Mouse (Mus musculus) heart, embryonic 14.5 days (tissue): ENCODE data around the gene Smad6. TPM values are rescaled to one million over a fixed set of nuclear protein-coding genes. Genes with fewer than 3 reads are reported as not detected.

Experiments used
- ATAC-seq: fragments of 200-750 bp; cut with Nextera tagmentation; 2 replicates; pipeline ENCODE4 v1.8.0; 2017; ENCODE audit warnings: low read depth, moderate TSS enrichment; ENCODE audit not compliant: insufficient number of reproducible peaks, insufficient read depth, low FRiP score
- H3K27ac ChIP-seq, 2 experiments: fragments of 200-500 bp in 1 of 2; fragments of 300-500 bp in 1 of 2; sonication (generic) in 1 of 2; replicated peaks in 1 of 2; 2 replicates each; pipeline ENCODE4 v1.5.1; 2012 to 2014; ENCODE audit warnings: low read depth in 2 of 2, low read length in 2 of 2, control low read depth in 1 of 2, mild to moderate bottlenecking in 1 of 2, mixed read lengths in 1 of 2; ENCODE audit not compliant: control insufficient read depth in 1 of 2, insufficient read depth in 1 of 2
- H3K27me3 ChIP-seq: fragments of 300-500 bp; sonication (generic); 2 replicates; pipeline ENCODE4 v1.6.1; 2014; ENCODE audit warnings: mild to moderate bottlenecking, low read length, control low read depth; ENCODE audit not compliant: control insufficient read depth, insufficient read depth
- H3K36me3 ChIP-seq: fragments of 300-500 bp; sonication (generic); 2 replicates; pipeline ENCODE4 v1.6.1; 2014; ENCODE audit warnings: mild to moderate bottlenecking, control low read depth, low read length, mixed read lengths; ENCODE audit not compliant: control insufficient read depth, insufficient read depth
- H3K4me1 ChIP-seq, 2 experiments: fragments of 200-500 bp in 1 of 2; fragments of 300-500 bp in 1 of 2; sonication (generic) in 1 of 2; 2 replicates each; pipeline ENCODE4 v1.6.1; 2012 to 2014; ENCODE audit warnings: low read length in 2 of 2, control low read depth in 1 of 2, mixed read lengths in 1 of 2; ENCODE audit not compliant: control insufficient read depth in 2 of 2, insufficient read depth in 2 of 2
- H3K4me2 ChIP-seq: fragments of 300-500 bp; sonication (generic); 2 replicates; pipeline ENCODE4 v1.6.1; 2014; ENCODE audit warnings: mild to moderate bottlenecking, low read length
- H3K4me3 ChIP-seq, 2 experiments: fragments of 200-500 bp in 1 of 2; fragments of 300-500 bp in 1 of 2; sonication (generic) in 1 of 2; 2 replicates each; pipeline ENCODE4 v1.5.1; 2012 to 2014; ENCODE audit warnings: low read length in 2 of 2, mild to moderate bottlenecking in 2 of 2, control low read depth in 1 of 2, low read depth in 1 of 2, moderate library complexity in 1 of 2; ENCODE audit not compliant: control insufficient read depth in 1 of 2, insufficient read depth in 1 of 2
- H3K9ac ChIP-seq: fragments of 300-500 bp; sonication (generic); 2 replicates; pipeline ENCODE4 v1.6.1; 2014; ENCODE audit warnings: mild to moderate bottlenecking, low read length
- H3K9me3 ChIP-seq: fragments of 300-500 bp; sonication (generic); 2 replicates; pipeline ENCODE4 v1.6.1; 2016; ENCODE audit warnings: low read length, control low read depth; ENCODE audit not compliant: control insufficient read depth
- WGBS: fragments of 180-500 bp; shearing (Covaris S2); extraction: QIAGEN DNeasy Blood & Tissue Kit; methylation state at CpG from one replicate; pipeline ENCODE4 v1.1.7; 2014; 5-methylcytosine and 5-hydroxymethylcytosine counted together
- polyA plus RNA-seq: library from polyadenylated mRNA; unstranded; fragments of >200 nt; fragmentation: Nextera tagmentation; extraction: Ambion mirVana; gene quantifications from 2 replicates; pipeline ENCODE4 v1.2.1, GENCODE M21; 2014

Gene Smad6
- 18.7 and 30.8 TPM in 2 replicates for polyA plus RNA-seq

- H3K27ac ChIP-seq = peak within 1 kb of the TSS; percentile 96 to 97
- H3K9ac ChIP-seq = peak within 1 kb of the TSS; percentile 93
- WGBS = under 1% methylated on average over 56 of the region's 60 CpGs
- H3K4me1 ChIP-seq = peaks cover 5 to 30% of the 10 kb centered on the region in 2 experiments; a peak in 3 of 4 replicates
- peaks cover 8% of the 10 kb centered on the region; the same call in 1 of the 2 replicates for H3K36me3 ChIP-seq
- H3K4me2 ChIP-seq = peak within 1 kb of the TSS; percentile 96
- no peaks in the 10 kb centered on the region for H3K9me3 ChIP-seq
- ATAC-seq = peak; percentile 62
- peak within 1 kb of the TSS; percentile 79 to 98 for H3K4me3 ChIP-seq
- no peaks in the 10 kb centered on the region for H3K27me3 ChIP-seq
These were observed at the start of gene Smad6 for GRCm38 (mm10) chr9:64021853-64022561. TSS of gene Smad6 (minus strand) at chr9:64022059.

- Histone ChIP-seq H3K27ac (no peak overlapping the region), H3K9me3 (no peaks in the 10 kb centered on the region), H3K4me2 (no peak overlapping the region), H3K27me3 (no peaks in the 10 kb centered on the region), H3K4me1 (peaks cover 32 to 45% of the 10 kb centered on the region in 2 experiments), H3K36me3 (no peaks in the 10 kb centered on the region), H3K9ac (no peak overlapping the region; the same call in 1 of the 2 replicates), H3K4me3 (no peak overlapping the region)
- ATAC-seq = no peak
- WGBS = 65% methylated on average over 5 of the region's 5 CpGs
These were observed 48.8 kb upstream of the Smad6 start for GRCm38 (mm10) chr9:64070674-64071073.

- no peaks in the 10 kb centered on the region for H3K27me3 ChIP-seq
- no peak overlapping the region for H3K4me3 ChIP-seq
- peak overlapping the region in 1 of 2 experiments; percentile 37; a peak in 3 of 4 replicates for H3K27ac ChIP-seq
- no peaks in the 10 kb centered on the region for H3K36me3 ChIP-seq
- H3K9ac ChIP-seq = 0 out of 2 replicates have a peak overlapping the region, but pooled peaks have one; percentile 16
- 56% methylated on average over 5 of the region's 5 CpGs for WGBS
- no peak overlapping the region for H3K4me2 ChIP-seq
- H3K4me1 ChIP-seq = peaks cover 32 to 45% of the 10 kb centered on the region in 2 experiments
- H3K9me3 ChIP-seq = no peaks in the 10 kb centered on the region
- ATAC-seq = no peak
These were observed 47.3 kb upstream of the Smad6 start for GRCm38 (mm10) chr9:64069131-64069530.

- no peak overlapping the region for H3K4me2 ChIP-seq
- 90% methylated on average over 1 of the region's 1 CpGs for WGBS
- ATAC-seq = no peak
- no peaks in the 10 kb centered on the region for H3K9me3 ChIP-seq
- H3K4me1 ChIP-seq = peaks cover 32 to 45% of the 10 kb centered on the region in 2 experiments
- no peak overlapping the region for H3K4me3 ChIP-seq
- no peak overlapping the region for H3K9ac ChIP-seq
- H3K27ac ChIP-seq = peak overlapping the region in 1 of 2 experiments; percentile 98; a peak in 2 of 4 replicates
- H3K27me3 ChIP-seq = no peaks in the 10 kb centered on the region
- no peaks in the 10 kb centered on the region for H3K36me3 ChIP-seq
These were observed 46.7 kb upstream of the Smad6 start for GRCm38 (mm10) chr9:64068571-64068970.

GRCm38 (mm10) chr9:64067787-64068186, 45.9 kb upstream of the Smad6 start:
- Histone ChIP-seq H3K9me3 (no peaks in the 10 kb centered on the region), H3K27me3 (no peaks in the 10 kb centered on the region), H3K4me3 (no peak overlapping the region), H3K4me2 (peak overlapping the region; percentile 43), H3K36me3 (no peaks in the 10 kb centered on the region), H3K27ac (peak overlapping the region; percentile 95 to 98), H3K9ac (peak overlapping the region; percentile 66), H3K4me1 (peaks cover 32 to 45% of the 10 kb centered on the region in 2 experiments)
- WGBS = 69% methylated on average over 5 of the region's 5 CpGs
- ATAC-seq = no peak

- peak; percentile 71 for ATAC-seq
- Histone ChIP-seq H3K27ac (peak overlapping the region; percentile 86 to 91), H3K4me1 (peaks cover 37% of the 10 kb centered on the region in 2 experiments), H3K9ac (peak overlapping the region; percentile 61), H3K36me3 (no peaks in the 10 kb centered on the region), H3K4me2 (peak overlapping the region; percentile 61), H3K4me3 (peak overlapping the region; percentile 5 to 19; a peak in 2 of 4 replicates), H3K9me3 (no peaks in the 10 kb centered on the region), H3K27me3 (no peaks in the 10 kb centered on the region)
- 1% methylated on average over 30 of the region's 30 CpGs for WGBS
These were observed 38.2 kb upstream of the Smad6 start for GRCm38 (mm10) chr9:64060033-64060539.

GRCm38 (mm10) chr9:64057903-64058650, 36.2 kb upstream of the Smad6 start:
- 63% methylated on average over 7 of the region's 7 CpGs for WGBS
- Histone ChIP-seq H3K9ac (no peak overlapping the region), H3K4me1 (peaks cover 46 to 52% of the 10 kb centered on the region in 2 experiments), H3K27ac (peak overlapping the region; percentile 25 to 31; a peak in 3 of 4 replicates), H3K9me3 (no peaks in the 10 kb centered on the region), H3K4me3 (no peak overlapping the region), H3K4me2 (no peak overlapping the region), H3K27me3 (no peaks in the 10 kb centered on the region), H3K36me3 (no peaks in the 10 kb centered on the region)
- ATAC-seq = no peak
